Mouse (Mus musculus) MEL (cell line): Measurements from ENCODE around the gene Gm20388. TPM values are rescaled to one million over a fixed set of nuclear protein-coding genes. Genes with fewer than 3 reads are reported as not detected.
A peak's percentile ranks its signal among the peaks of the same experiment; 100 is the strongest.

ENCODE experiments used
- DNase-seq: peaks from one replicate; pipeline ENCODE4 v3.0.0; 2011; ENCODE audit warnings: low read depth, low spot score
- H3K27ac ChIP-seq: 2 replicates; pipeline ENCODE4 v1.5.1; 2012; ENCODE audit warnings: low read depth, mild to moderate bottlenecking, control low read depth, low read length, moderate library complexity; ENCODE audit not compliant: control insufficient read depth
- H3K27me3 ChIP-seq, 2 experiments: fragments of 150-350 bp in 1 of 2; sonication (generic) in 1 of 2; 2 replicates each; pipeline ENCODE4 v1.6.1; 2012; ENCODE audit warnings: low read length in 2 of 2, mild to moderate bottlenecking in 2 of 2, improper control_type of control experiment in 1 of 2, moderate library complexity in 1 of 2; ENCODE audit not compliant: insufficient read depth in 2 of 2, control insufficient read depth in 1 of 2
- H3K36me3 ChIP-seq, 2 experiments: 2 replicates each; pipeline ENCODE4 v1.6.1; 2012 to 2014; ENCODE audit warnings: low read length in 2 of 2, improper control_type of control experiment in 1 of 2, inconsistent platforms in 1 of 2, mild to moderate bottlenecking in 1 of 2; ENCODE audit not compliant: insufficient read depth in 2 of 2, control insufficient read depth in 1 of 2
- H3K4me1 ChIP-seq, 2 experiments: fragments of 150-350 bp in 1 of 2; sonication (generic) in 1 of 2; 2 replicates each; pipeline ENCODE4 v1.6.1; 2012; ENCODE audit warnings: low read length in 2 of 2, improper control_type of control experiment in 1 of 2, mild to moderate bottlenecking in 1 of 2; ENCODE audit not compliant: insufficient read depth in 2 of 2, control insufficient read depth in 1 of 2
- H3K4me3 ChIP-seq, 2 experiments: fragments of 150-350 bp in 1 of 2; sonication (generic) in 1 of 2; 2 replicates each; pipeline ENCODE4 v1.5.1; 2012; ENCODE audit warnings: low read depth in 2 of 2, low read length in 2 of 2, mild to moderate bottlenecking in 2 of 2, moderate library complexity in 2 of 2, control low read depth in 1 of 2, improper control_type of control experiment in 1 of 2; ENCODE audit not compliant: control insufficient read depth in 1 of 2, insufficient read depth in 1 of 2
- H3K79me2 ChIP-seq: 2 replicates; pipeline ENCODE4 v1.6.1; 2012; ENCODE audit warnings: mild to moderate bottlenecking, low read length, moderate library complexity; ENCODE audit not compliant: control insufficient read depth, poor library complexity, insufficient read depth
- H3K9ac ChIP-seq: 2 replicates; pipeline ENCODE4 v1.6.1; 2012; ENCODE audit warnings: low read depth, mild to moderate bottlenecking, control low read depth, low read length, moderate library complexity; ENCODE audit not compliant: control insufficient read depth, poor library complexity, severe bottlenecking
- H3K9me3 ChIP-seq: fragments of 150-350 bp; sonication (generic); replicated peaks from 2 replicates; pipeline ENCODE4 v1.6.1; 2012; ENCODE audit warnings: mild to moderate bottlenecking, low read length, improper control_type of control experiment, moderate library complexity; ENCODE audit not compliant: insufficient read depth
- BHLHE40 ChIP-seq: IDR thresholded peaks from 2 replicates; pipeline ENCODE4 v1.6.1; 2012; ENCODE audit warnings: low read depth, mild to moderate bottlenecking, inconsistent platforms, low read length, improper control_type of control experiment, borderline replicate concordance
- CHD2 ChIP-seq: IDR thresholded peaks from 2 replicates; pipeline ENCODE4 v1.6.1; 2011; ENCODE audit warnings: low read length, improper control_type of control experiment
- E2F4 ChIP-seq: IDR thresholded peaks from 2 replicates; pipeline ENCODE4 v1.6.1; 2011; ENCODE audit warnings: low read depth, low read length, improper control_type of control experiment, borderline replicate concordance
- EP300 ChIP-seq, 2 experiments: IDR thresholded peaks; 2 replicates each; pipeline ENCODE4 v1.6.1; 2011; ENCODE audit warnings: improper control_type of control experiment in 2 of 2, low read length in 2 of 2, low read depth in 1 of 2, mild to moderate bottlenecking in 1 of 2
- ETS1 ChIP-seq: IDR thresholded peaks from 2 replicates; pipeline ENCODE4 v1.6.1; 2012; ENCODE audit warnings: low read depth, mild to moderate bottlenecking, inconsistent platforms, low read length, improper control_type of control experiment, moderate library complexity
- GABPA ChIP-seq: IDR thresholded peaks from 2 replicates; pipeline ENCODE4 v1.6.1; 2012; ENCODE audit warnings: low read depth, mild to moderate bottlenecking, inconsistent platforms, low read length, improper control_type of control experiment, moderate library complexity
- GATA1 ChIP-seq: IDR thresholded peaks from 2 replicates; pipeline ENCODE4 v1.6.1; 2011; ENCODE audit warnings: low read depth, low read length, improper control_type of control experiment
- HCFC1 ChIP-seq: IDR thresholded peaks from 2 replicates; pipeline ENCODE4 v1.6.1; 2012; ENCODE audit warnings: low read depth, mild to moderate bottlenecking, inconsistent platforms, low read length, improper control_type of control experiment, moderate library complexity
- JUND ChIP-seq: IDR thresholded peaks from 2 replicates; pipeline ENCODE4 v1.6.1; 2011; ENCODE audit warnings: low read depth, mild to moderate bottlenecking, improper control_type of control experiment, low read length
- KAT2A ChIP-seq: conservative IDR thresholded peaks from 2 replicates; pipeline ENCODE4 v1.6.1; 2012; ENCODE audit warnings: low read depth, low read length, improper control_type of control experiment, inconsistent platforms
- MAFK ChIP-seq: IDR thresholded peaks from 2 replicates; pipeline ENCODE4 v1.6.1; 2011; ENCODE audit warnings: low read depth, mild to moderate bottlenecking, low read length, improper control_type of control experiment, borderline replicate concordance
- MAX ChIP-seq: IDR thresholded peaks from 2 replicates; pipeline ENCODE4 v1.6.1; 2011; ENCODE audit warnings: low read length, improper control_type of control experiment
- MAZ ChIP-seq: IDR thresholded peaks from 2 replicates; pipeline ENCODE4 v1.6.1; 2012; ENCODE audit warnings: low read depth, mild to moderate bottlenecking, inconsistent platforms, low read length, improper control_type of control experiment
- MEF2A ChIP-seq: IDR thresholded peaks from 2 replicates; pipeline ENCODE4 v1.6.1; 2014; ENCODE audit warnings: low read depth, mild to moderate bottlenecking, inconsistent platforms, low read length, improper control_type of control experiment; ENCODE audit not compliant: poor library complexity, insufficient replicate concordance, severe bottlenecking; ENCODE audit errors: extremely low read depth
- MYB ChIP-seq: IDR thresholded peaks from 2 replicates; pipeline ENCODE4 v1.6.1; 2011; ENCODE audit warnings: mild to moderate bottlenecking, low read depth, low read length, improper control_type of control experiment
- NELFE ChIP-seq: IDR thresholded peaks from 2 replicates; pipeline ENCODE4 v1.6.1; 2011; ENCODE audit warnings: low read depth, low read length, improper control_type of control experiment
- NRF1 ChIP-seq: IDR thresholded peaks from 2 replicates; pipeline ENCODE4 v1.6.1; 2014; ENCODE audit warnings: low read depth, mild to moderate bottlenecking, inconsistent platforms, low read length, improper control_type of control experiment, moderate library complexity; ENCODE audit not compliant: poor library complexity, insufficient read depth, severe bottlenecking
- POLR2A ChIP-seq, 2 experiments: IDR thresholded peaks; 2 replicates each; pipeline ENCODE4 v1.6.1; 2011 to 2012; ENCODE audit warnings: low read length in 2 of 2, mild to moderate bottlenecking in 2 of 2, control low read depth in 1 of 2, improper control_type of control experiment in 1 of 2, low read depth in 1 of 2, moderate library complexity in 1 of 2; ENCODE audit not compliant: control insufficient read depth in 1 of 2, insufficient read depth in 1 of 2, poor library complexity in 1 of 2
- POLR2AphosphoS2 ChIP-seq: IDR thresholded peaks from 2 replicates; pipeline ENCODE4 v1.6.1; 2011; ENCODE audit warnings: low read length, improper control_type of control experiment
- POLR2AphosphoS5 ChIP-seq: IDR thresholded peaks from 2 replicates; pipeline ENCODE4 v1.6.1; 2012; ENCODE audit warnings: low read depth, borderline replicate concordance, mild to moderate bottlenecking, inconsistent platforms, low read length, moderate library complexity, mixed read lengths
- SIN3A ChIP-seq: IDR thresholded peaks from 2 replicates; pipeline ENCODE4 v1.6.1; 2012; ENCODE audit warnings: low read length, improper control_type of control experiment, inconsistent platforms
- SMC3 ChIP-seq: IDR thresholded peaks from 2 replicates; pipeline ENCODE4 v1.6.1; 2011; ENCODE audit warnings: low read depth, low read length, improper control_type of control experiment
- TBP ChIP-seq: IDR thresholded peaks from 2 replicates; pipeline ENCODE4 v1.8.0; 2011; ENCODE audit warnings: low read depth, low read length, improper control_type of control experiment
- TCF12 ChIP-seq: IDR thresholded peaks from 2 replicates; pipeline ENCODE4 v1.6.1; 2014; ENCODE audit warnings: low read depth, mild to moderate bottlenecking, inconsistent platforms, low read length, improper control_type of control experiment, moderate library complexity
- UBTF ChIP-seq: IDR thresholded peaks from 2 replicates; pipeline ENCODE4 v1.6.1; 2012; ENCODE audit warnings: low read depth, mild to moderate bottlenecking, inconsistent platforms, low read length, improper control_type of control experiment, moderate library complexity, borderline replicate concordance; ENCODE audit not compliant: insufficient read depth
- USF2 ChIP-seq, 2 experiments: IDR thresholded peaks; 2 replicates each; pipeline ENCODE4 v1.6.1; 2011 to 2012; ENCODE audit warnings: improper control_type of control experiment in 2 of 2, low read length in 2 of 2, borderline replicate concordance in 1 of 2, inconsistent platforms in 1 of 2, low read depth in 1 of 2, mild to moderate bottlenecking in 1 of 2; ENCODE audit not compliant: insufficient read depth in 1 of 2
- ZKSCAN1 ChIP-seq: IDR thresholded peaks from 2 replicates; pipeline ENCODE4 v1.6.1; 2012; ENCODE audit warnings: low read depth, mild to moderate bottlenecking, inconsistent platforms, low read length, improper control_type of control experiment, moderate library complexity
- ZMIZ1 ChIP-seq: IDR thresholded peaks from 2 replicates; pipeline ENCODE4 v1.6.1; 2012; ENCODE audit warnings: low read depth, mild to moderate bottlenecking, inconsistent platforms, low read length, improper control_type of control experiment, moderate library complexity
- ZNF384 ChIP-seq: IDR thresholded peaks from 2 replicates; pipeline ENCODE4 v1.6.1; 2012; ENCODE audit warnings: low read depth, mild to moderate bottlenecking, inconsistent platforms, low read length, improper control_type of control experiment
- polyA plus RNA-seq, 2 experiments: library from polyadenylated mRNA; stranded (reverse) in 1 of 2; unstranded in 1 of 2; fragments of >175 nt in 1 of 2; fragments of >200 nt in 1 of 2; gene quantifications; 2 replicates each; pipeline versions ENCODE4 v1.2.1 to v1.2.4; 2012; ENCODE audit warnings: low replicate concordance in 2 of 2, low read depth in 1 of 2; ENCODE audit not compliant: insufficient read length in 2 of 2, insufficient read depth in 1 of 2, missing spikeins in 1 of 2
- total RNA-seq: library from RNA; depleted of rRNA; stranded (reverse); fragments of 300-350 nt; gene quantifications from 2 replicates; pipeline ENCODE4 v1.2.3, GENCODE M21; 2012

Gene Gm20388
- total and polyA plus RNA-seq, 3 experiments: 11.1 to 17.8 TPM; not detected in 1

GRCm38 (mm10) chr8:122550234-122550994 lies 2639.8 kb downstream of the Gm20388 start:
- peak; percentile 55 for DNase-seq
- Histone ChIP-seq H3K27me3 (no peaks in the 10 kb centered on the region), H3K4me3 (peak overlapping the region; percentile 55 to 58), H3K9me3 (no peaks in the 10 kb centered on the region), H3K9ac (peak overlapping the region; percentile 79), H3K4me1 (peaks cover 0 to 31% of the 10 kb centered on the region in 2 experiments; a peak in 3 of 4 replicates), H3K36me3 (peaks cover 1 to 27% of the 10 kb centered on the region in 2 experiments; a peak in 2 of 4 replicates), H3K27ac (peak overlapping the region; percentile 77), H3K79me2 (peaks cover 67% of the 10 kb centered on the region)
- peak in 1 of 2 experiments; percentile 12; a peak in 1 of 4 replicates for TF ChIP-seq POLR2A (IDR thresholded peaks at IDR 0.05; ENCODE audit: control insufficient read depth in 1 of 2, insufficient read depth in 1 of 2, low read depth in 1 of 2, low read length in 2 of 2, poor library complexity in 1 of 2)
- no peak for TF ChIP-seq ZMIZ1

GRCm38 (mm10) chr8:122550995-122551264 lies 2640.3 kb downstream of the Gm20388 start:
- peak overlapping the region; percentile 79 for H3K9ac ChIP-seq
- peaks cover 0 to 31% of the 10 kb centered on the region in 2 experiments; a peak in 3 of 4 replicates for H3K4me1 ChIP-seq
- peak overlapping the region; percentile 77 for H3K27ac ChIP-seq
- TF ChIP-seq POLR2A (IDR thresholded peaks at IDR 0.05; ENCODE audit: control insufficient read depth in 1 of 2, insufficient read depth in 1 of 2, low read depth in 1 of 2, low read length in 2 of 2, poor library complexity in 1 of 2) (no peak), GATA1 (no peak), MAZ (no peak), NELFE (peak; percentile 64), TCF12 (no peak), MEF2A (no peak), ETS1 (no peak), GABPA (no peak), CHD2 (no peak), POLR2AphosphoS5 (no peak), USF2 (IDR thresholded peaks at IDR 0.05; ENCODE audit: borderline replicate concordance in 1 of 2, insufficient read depth in 1 of 2, low read depth in 1 of 2, low read length in 2 of 2) (no peak), EP300 (IDR thresholded peaks at IDR 0.05; ENCODE audit: low read depth in 1 of 2, low read length in 2 of 2) (no peak), ZNF384 (no peak), TBP (no peak), JUND (no peak), SIN3A (0 out of 2 replicates have a peak, but pooled peaks have one; percentile 14), HCFC1 (no peak), POLR2AphosphoS2 (no peak), KAT2A (no peak), E2F4 (no peak), MAX (0 out of 2 replicates have a peak, but pooled peaks have one; percentile 50), MYB (no peak), ZMIZ1 (0 out of 2 replicates have a peak, but pooled peaks have one; percentile 32), ZKSCAN1 (no peak), NRF1 (no peak), SMC3 (no peak), UBTF (no peak), MAFK (no peak), BHLHE40 (peak; percentile 76; the same call in 1 of the 2 replicates)

More at GRCm38 (mm10) chr8:122550995-122551264, 2640.3 kb downstream of the Gm20388 start:
- H3K9me3 ChIP-seq: no peaks in the 10 kb centered on the region
- no peak for DNase-seq
- peak overlapping the region; percentile 55 to 58; a peak in 3 of 4 replicates for H3K4me3 ChIP-seq
- peaks cover 0 to 31% of the 10 kb centered on the region in 2 experiments; a peak in 2 of 4 replicates for H3K36me3 ChIP-seq
- no peaks in the 10 kb centered on the region for H3K27me3 ChIP-seq
- H3K79me2 ChIP-seq: peaks cover 64% of the 10 kb centered on the region
